10 mouse cellular contexts compared by ENCODE assay signal in the genomic region with DNA sequence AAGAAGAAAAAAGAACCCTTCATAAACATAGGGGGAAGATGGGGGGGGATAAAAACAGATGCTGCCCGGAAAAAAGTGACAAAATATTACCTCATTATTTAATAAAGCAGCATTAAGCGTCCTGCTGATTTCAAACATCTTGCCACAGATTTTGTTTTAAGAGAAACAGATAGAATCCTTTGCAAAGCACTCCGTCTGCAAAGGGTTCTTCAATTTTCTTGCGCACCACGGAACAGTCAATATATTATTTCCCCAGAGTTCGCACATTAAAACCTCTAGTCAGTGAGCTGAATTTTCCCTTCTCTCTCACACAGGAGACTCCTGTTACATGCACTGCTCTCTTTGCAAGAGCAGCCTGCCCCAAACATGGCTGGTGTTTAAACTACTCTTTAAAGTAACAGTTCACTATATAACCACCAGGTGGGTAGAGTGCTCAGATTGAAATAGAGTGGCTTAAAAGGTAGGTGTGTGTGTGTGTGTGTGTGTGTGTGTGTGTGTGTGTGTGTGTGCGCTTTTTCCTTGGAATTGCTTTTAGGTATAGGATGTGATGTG.
DNase-seq lines count a peak whose midpoint lies in the region; ATAC-seq and TF ChIP-seq lines count a peak whose summit lies in the region.
"Had no signal": no experiment of that assay in that cellular context is flagged by ENCODE, and none has a peak within 500 bp of the region (broad histone marks: within the 10 kb centered on the region; RNA-seq: fewer than 3 reads in every experiment).

No protein-coding gene starts in this region.

- 31% methylated on average over 7 of the region's 7 CpGs for WGBS in forebrain, postnatal 0 days
- WGBS in midbrain, embryonic 16.5 days = 47% methylated on average over 7 of the region's 7 CpGs
- 88% methylated on average over 7 of the region's 7 CpGs for WGBS in thymus, adult 2 months

- H3K4me1 ChIP-seq in forebrain, postnatal 0 days (ENCODE audit: insufficient read depth) = no peaks in the 10 kb centered on the region
- H3K4me1 ChIP-seq in midbrain, embryonic 16.5 days (ENCODE audit: control insufficient read depth, insufficient read depth, low read length) = peaks cover 4% of the 10 kb centered on the region; the same call in 1 of the 2 replicates
- no peaks in the 10 kb centered on the region; the same call in 1 of the 2 replicates for H3K4me1 ChIP-seq in thymus, adult 2 months (replicated peaks; ENCODE audit: control insufficient read depth, insufficient read depth, low read length)
- H3K4me1 ChIP-seq: lung, embryonic 15.5 days had no signal

- no peaks in the 10 kb centered on the region for H3K27me3 ChIP-seq in forebrain, postnatal 0 days (ENCODE audit: insufficient read depth, low read length)
- H3K27me3 ChIP-seq in midbrain, embryonic 16.5 days (ENCODE audit: control insufficient read depth, insufficient read depth, low read depth, low read length) = no peaks in the 10 kb centered on the region
- no peaks in the 10 kb centered on the region for H3K27me3 ChIP-seq in thymus, adult 2 months (ENCODE audit: control insufficient read depth, insufficient read depth, low read length)
- H3K27me3 ChIP-seq: lung, embryonic 15.5 days had no signal

- peak overlapping the region; percentile 48 for H3K9ac ChIP-seq in forebrain, postnatal 0 days
- H3K9ac ChIP-seq in midbrain, embryonic 16.5 days (ENCODE audit: low read depth, low read length) = peak overlapping the region; percentile 65
- H3K9ac ChIP-seq: lung, embryonic 15.5 days had no signal

- H3K27ac ChIP-seq in forebrain, postnatal 0 days (ENCODE audit: low read depth, low read length) = 0 out of 2 replicates have a peak overlapping the region, but pooled peaks have one; percentile 45
- H3K27ac ChIP-seq in midbrain, embryonic 16.5 days (ENCODE audit: low read length) = peak overlapping the region; percentile 80
- H3K27ac ChIP-seq in thymus, adult 2 months (ENCODE audit: control insufficient read depth, insufficient read depth, low read length) = no peak overlapping the region
- H3K27ac ChIP-seq: lung, embryonic 15.5 days had no signal

- no peaks in the 10 kb centered on the region for H3K36me3 ChIP-seq in forebrain, postnatal 0 days (ENCODE audit: insufficient read depth)
- H3K36me3 ChIP-seq in midbrain, embryonic 16.5 days (ENCODE audit: control insufficient read depth, insufficient read depth, low read length) = no peaks in the 10 kb centered on the region
- no peaks in the 10 kb centered on the region for H3K36me3 ChIP-seq in thymus, adult 2 months (ENCODE audit: control insufficient read depth, insufficient read depth, low read length)
- H3K36me3 ChIP-seq: lung, embryonic 15.5 days had no signal

- peak overlapping the region; percentile 61 for H3K4me2 ChIP-seq in forebrain, postnatal 0 days (ENCODE audit: low read depth)
- H3K4me2 ChIP-seq in midbrain, embryonic 16.5 days (ENCODE audit: low read length) = peak overlapping the region; percentile 66
- H3K4me2 ChIP-seq: lung, embryonic 15.5 days had no signal

- ATAC-seq in frontal cortex, adult (ENCODE audit: low TSS enrichment) = peak; percentile 72
- ATAC-seq in forebrain, postnatal 0 days = peak; percentile 44
- peak; percentile 44; the same call in 1 of the 2 replicates for ATAC-seq in midbrain, embryonic 16.5 days

- no peak for DNase-seq in frontal cortex, postnatal 14 days (ENCODE audit: low spot score in 2 of 2)
- peak; percentile 83 for DNase-seq in cerebellum, adult 9-10 months
- DNase-seq in forebrain, postnatal 0 days = peak; percentile 74
- DNase-seq in heart, adult 18-20 months = no peak
- no peak for DNase-seq in thymus, adult 2 months
- DNase-seq in gastrocnemius, postnatal 36 days = no peak
- DNase-seq: thymus, postnatal 14 days had no signal

- intact Hi-C loops in gastrocnemius, postnatal 36 days (cut with DNase I) = no loop called here

- H3K4me3 ChIP-seq in forebrain, postnatal 0 days (ENCODE audit: low read depth, low read length) = peak overlapping the region; percentile 42
- peak overlapping the region; percentile 44 for H3K4me3 ChIP-seq in midbrain, embryonic 16.5 days (ENCODE audit: low read depth, low read length)
- no peak overlapping the region for H3K4me3 ChIP-seq in thymus, adult 2 months (ENCODE audit: control insufficient read depth, insufficient read depth, low read length)
- H3K4me3 ChIP-seq: lung, embryonic 15.5 days had no signal

- no peak for TF ChIP-seq POLR2A in thymus, adult 2 months (IDR thresholded peaks at IDR 0.05; ENCODE audit: control insufficient read depth, extremely low read depth, insufficient read depth, low read length, poor library complexity)

- no peaks in the 10 kb centered on the region for H3K9me3 ChIP-seq in forebrain, postnatal 0 days (ENCODE audit: low read length)
- no peaks in the 10 kb centered on the region for H3K9me3 ChIP-seq in midbrain, embryonic 16.5 days (replicated peaks; ENCODE audit: control insufficient read depth, low read length, poor library complexity, severe bottlenecking)
- H3K9me3 ChIP-seq: lung, embryonic 15.5 days had no signal

- peak; percentile 63 for TF ChIP-seq CTCF in forebrain, postnatal 0 days (IDR thresholded peaks at IDR 0.05; ENCODE audit: low read depth)
- no peak for TF ChIP-seq CTCF in thymus, adult 2 months (IDR thresholded peaks at IDR 0.05; ENCODE audit: borderline replicate concordance, control insufficient read depth, extremely low read depth, insufficient read depth, low read length, poor library complexity)

Comparison
In these comparisons a context has a peak if more than half of its experiments do, and no peak if none do; other contexts are left out.
1. DNase-seq: peak in cerebellum, adult 9-10 months (single experiment) and forebrain, postnatal 0 days (single experiment); none in frontal cortex, postnatal 14 days (0 of 2), heart, adult 18-20 months (0 of 2), thymus, adult 2 months (single experiment) and gastrocnemius, postnatal 36 days (0 of 2).
2. Peak in every context shown above with its lines, with median percentiles within 50 percentile points of each other: ATAC-seq.